Mouse (Mus musculus) lung, adult 2 months (tissue): ENCODE data around the gene Sptbn4.

Source experiments
- CTCF ChIP-seq: fragments of 200-500 bp; IDR thresholded peaks from 2 replicates; pipeline ENCODE4 v1.5.1; 2011; ENCODE audit warnings: mild to moderate bottlenecking, low read length, control low read depth; ENCODE audit not compliant: insufficient read depth
- POLR2A ChIP-seq: fragments of 200-500 bp; IDR thresholded peaks from 2 replicates; pipeline ENCODE4 v1.6.1; 2011; ENCODE audit warnings: low read depth, mild to moderate bottlenecking, control low read depth, low read length, borderline replicate concordance; ENCODE audit errors: extremely low read depth

GRCm38 (mm10) chr7:27328648-27329047, 118.8 kb downstream of the Sptbn4 start:
- no peak for TF ChIP-seq POLR2A
- TF ChIP-seq CTCF: no peak
